Mouse (Mus musculus): ENCODE results near the gene Plppr4. TPM values are rescaled to one million over a fixed set of nuclear protein-coding genes. Genes with fewer than 3 reads are reported as not detected.

Plppr4 gene
- polyA plus RNA-seq, 1 experiment from 2014 or later = 30.3 TPM

- no peak for ATAC-seq (ENCODE audit: low FRiP score, low read depth)
- Histone ChIP-seq H3K27me3 (no peaks in the 10 kb centered on the region), H3K9me3 (no peaks in the 10 kb centered on the region), H3K9ac (no peak overlapping the region), H3K27ac (replicated peaks) (no peak overlapping the region), H3K4me2 (no peak overlapping the region), H3K4me1 (replicated peaks) (no peaks in the 10 kb centered on the region), H3K4me3 (no peak overlapping the region), H3K36me3 (peaks cover 30% of the 10 kb centered on the region)
- 91% methylated on average over 3 of the region's 3 CpGs for WGBS
These were observed 41.0 kb downstream of the Plppr4 start for GRCm38 (mm10) chr3:117319671-117320070.

DNA sequence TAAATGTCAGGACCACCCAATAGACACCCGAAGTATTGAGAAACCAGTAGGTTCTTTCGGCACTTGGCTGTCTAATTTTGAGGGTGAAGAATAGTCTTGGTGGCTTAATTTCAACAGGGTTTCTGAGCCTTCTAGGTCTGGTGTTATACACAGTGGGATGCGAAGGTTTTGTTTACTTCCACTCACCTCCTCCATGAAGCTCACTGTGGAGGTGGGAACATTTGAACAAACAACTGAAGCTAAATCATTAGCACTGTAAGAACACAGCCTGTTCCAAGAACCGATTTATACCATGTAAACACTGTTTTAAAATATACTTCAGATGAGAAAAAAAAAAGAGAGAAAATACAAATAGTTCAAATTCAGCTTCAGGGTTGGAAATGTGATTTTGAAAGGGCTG is 47.3 kb downstream of the Plppr4 start:
- Histone ChIP-seq H3K9ac (no peak overlapping the region), H3K27me3 (no peaks in the 10 kb centered on the region), H3K4me2 (no peak overlapping the region), H3K4me1 (replicated peaks) (no peaks in the 10 kb centered on the region), H3K9me3 (no peaks in the 10 kb centered on the region), H3K36me3 (no peaks in the 10 kb centered on the region), H3K4me3 (no peak overlapping the region), H3K27ac (replicated peaks) (no peak overlapping the region)
- no peak for ATAC-seq (ENCODE audit: low FRiP score, low read depth)
- WGBS = 96% methylated on average over 4 of the region's 4 CpGs

GRCm38 (mm10) chr3:117312097-117312496 is 48.6 kb downstream of the Plppr4 start:
- no peak for ATAC-seq (ENCODE audit: low FRiP score, low read depth)
- H3K4me2 ChIP-seq = no peak overlapping the region
- 91% methylated on average over 7 of the region's 7 CpGs for whole genome bisulfite sequencing
- no peaks in the 10 kb centered on the region for H3K4me1 ChIP-seq (replicated peaks)
- no peaks in the 10 kb centered on the region for H3K9me3 ChIP-seq
- no peak overlapping the region for H3K9ac ChIP-seq
- no peaks in the 10 kb centered on the region for H3K36me3 ChIP-seq
- H3K27me3 ChIP-seq = no peaks in the 10 kb centered on the region
- H3K27ac ChIP-seq (replicated peaks) = no peak overlapping the region
- no peak overlapping the region for H3K4me3 ChIP-seq

GRCm38 (mm10) chr3:117310801-117311368 is 49.8 kb downstream of the Plppr4 start:
- no peak for ATAC-seq (ENCODE audit: low FRiP score, low read depth)
- 89% methylated on average over 2 of the region's 2 CpGs for WGBS
- Histone ChIP-seq H3K9ac (no peak overlapping the region), H3K27me3 (no peaks in the 10 kb centered on the region), H3K4me3 (no peak overlapping the region), H3K27ac (replicated peaks) (no peak overlapping the region), H3K36me3 (no peaks in the 10 kb centered on the region), H3K4me1 (replicated peaks) (no peaks in the 10 kb centered on the region), H3K4me2 (no peak overlapping the region), H3K9me3 (no peaks in the 10 kb centered on the region)

GRCm38 (mm10) chr3:117309580-117309910 is 51.1 kb downstream of the Plppr4 start:
- Histone ChIP-seq H3K27me3 (no peaks in the 10 kb centered on the region), H3K4me1 (replicated peaks) (no peaks in the 10 kb centered on the region), H3K27ac (replicated peaks) (no peak overlapping the region), H3K4me3 (no peak overlapping the region), H3K9me3 (no peaks in the 10 kb centered on the region), H3K9ac (no peak overlapping the region), H3K4me2 (no peak overlapping the region), H3K36me3 (no peaks in the 10 kb centered on the region)
- ATAC-seq (ENCODE audit: low FRiP score, low read depth) = no peak
- WGBS = 96% methylated on average over 3 of the region's 3 CpGs

- H3K27ac ChIP-seq (replicated peaks) = no peak overlapping the region
- no peaks in the 10 kb centered on the region for H3K36me3 ChIP-seq
- H3K4me1 ChIP-seq (replicated peaks) = no peaks in the 10 kb centered on the region
- no peak overlapping the region for H3K9ac ChIP-seq
- WGBS = 93% methylated on average over 3 of the region's 3 CpGs
- H3K4me3 ChIP-seq = no peak overlapping the region
- H3K4me2 ChIP-seq = no peak overlapping the region
- no peaks in the 10 kb centered on the region for H3K27me3 ChIP-seq
- no peak for ATAC-seq (ENCODE audit: low FRiP score, low read depth)
- H3K9me3 ChIP-seq = no peaks in the 10 kb centered on the region
These were observed 51.6 kb downstream of the Plppr4 start for GRCm38 (mm10) chr3:117308895-117309579.

GRCm38 (mm10) chr3:117307555-117307954 is 53.1 kb downstream of the Plppr4 start:
- Histone ChIP-seq H3K9me3 (no peaks in the 10 kb centered on the region), H3K27ac (replicated peaks) (no peak overlapping the region), H3K4me2 (no peak overlapping the region), H3K4me3 (no peak overlapping the region), H3K27me3 (no peaks in the 10 kb centered on the region), H3K4me1 (replicated peaks) (no peaks in the 10 kb centered on the region), H3K9ac (no peak overlapping the region), H3K36me3 (no peaks in the 10 kb centered on the region)
- WGBS = 89% methylated on average over 4 of the region's 4 CpGs
- no peak for ATAC-seq (ENCODE audit: low FRiP score, low read depth)

DNA sequence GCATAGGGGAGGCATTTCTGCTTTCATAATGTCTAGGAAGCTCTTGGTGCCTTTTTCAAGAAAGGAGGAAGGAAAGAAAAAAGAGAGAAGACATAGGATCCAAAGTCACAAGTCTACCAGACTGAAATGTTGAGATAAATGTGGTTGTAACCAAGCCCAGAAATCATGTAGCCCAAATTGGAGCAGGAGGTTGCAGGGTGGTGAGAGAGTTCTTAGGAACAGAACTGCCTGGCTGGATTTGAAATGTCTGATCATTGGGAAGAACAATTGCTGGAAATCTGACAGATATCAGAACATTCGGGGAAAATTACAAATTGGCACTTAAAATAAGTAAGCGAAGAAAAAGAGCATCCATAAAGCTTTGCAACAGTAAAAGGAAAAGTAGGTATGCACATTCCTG is 56.6 kb downstream of the Plppr4 start:
- Histone ChIP-seq H3K36me3 (no peaks in the 10 kb centered on the region), H3K4me1 (replicated peaks) (no peaks in the 10 kb centered on the region), H3K27ac (replicated peaks) (no peak overlapping the region), H3K9me3 (no peaks in the 10 kb centered on the region), H3K9ac (no peak overlapping the region), H3K4me2 (no peak overlapping the region), H3K27me3 (no peaks in the 10 kb centered on the region), H3K4me3 (no peak overlapping the region)
- 98% methylated on average over 2 of the region's 2 CpGs for WGBS
- ATAC-seq (ENCODE audit: low FRiP score, low read depth) = no peak

DNA sequence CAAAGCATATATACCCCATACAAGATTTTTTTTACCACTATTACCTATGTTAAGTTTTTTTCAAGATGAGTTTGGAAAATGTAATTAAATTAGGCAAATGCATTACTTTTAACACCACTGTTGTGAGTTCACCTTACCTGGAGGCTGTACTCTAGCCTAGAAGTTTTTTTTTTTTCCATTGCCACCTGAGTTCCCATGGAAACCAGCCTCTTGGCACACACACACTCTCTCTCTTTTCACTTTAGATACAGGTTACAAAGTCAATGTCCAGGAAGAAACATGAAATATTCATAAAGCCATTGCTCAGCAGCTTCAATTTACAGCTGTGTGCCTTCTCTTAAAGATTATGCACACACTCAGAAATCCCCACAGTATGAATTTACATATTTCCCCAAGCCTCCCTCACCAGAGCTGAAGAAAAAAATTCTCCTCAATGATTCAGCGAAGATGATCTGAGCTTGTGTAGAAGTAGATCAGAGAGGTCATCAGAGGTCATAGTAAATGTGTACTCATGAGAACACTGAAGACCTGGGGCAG is 59.9 kb downstream of the Plppr4 start:
- Histone ChIP-seq H3K4me3 (no peak overlapping the region), H3K4me1 (replicated peaks) (no peaks in the 10 kb centered on the region), H3K36me3 (no peaks in the 10 kb centered on the region), H3K4me2 (no peak overlapping the region), H3K27ac (replicated peaks) (no peak overlapping the region), H3K27me3 (no peaks in the 10 kb centered on the region), H3K9ac (no peak overlapping the region), H3K9me3 (no peaks in the 10 kb centered on the region)
- 0 out of 2 replicates have a peak, but pooled peaks have one; percentile 59 for ATAC-seq (ENCODE audit: low FRiP score, low read depth)
- WGBS = 77% methylated on average over 1 of the region's 1 CpGs

DNA sequence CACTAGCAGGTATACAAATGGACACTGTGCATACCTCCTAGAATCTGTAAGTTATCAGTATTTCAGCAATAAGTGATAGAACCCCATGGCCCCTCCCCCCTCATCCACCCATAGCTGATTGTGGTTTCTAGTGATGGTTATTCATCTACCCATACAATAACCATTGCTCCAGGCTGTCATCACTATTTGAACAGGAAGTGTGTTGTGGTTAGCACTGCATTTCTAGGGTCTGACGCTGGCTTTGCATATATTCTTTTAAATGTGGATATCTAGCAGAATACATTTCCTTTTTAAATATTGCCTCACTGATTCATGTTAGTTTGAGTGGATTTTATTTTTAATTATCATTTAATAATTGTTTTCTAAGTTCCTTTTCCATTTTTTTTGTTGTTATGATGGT is 62.9 kb downstream of the Plppr4 start:
- no peaks in the 10 kb centered on the region for H3K9me3 ChIP-seq
- H3K9ac ChIP-seq = no peak overlapping the region
- no peaks in the 10 kb centered on the region for H3K36me3 ChIP-seq
- WGBS = 96% methylated on average over 1 of the region's 1 CpGs
- H3K4me2 ChIP-seq = no peak overlapping the region
- no peaks in the 10 kb centered on the region for H3K27me3 ChIP-seq
- no peak overlapping the region for H3K27ac ChIP-seq (replicated peaks)
- no peaks in the 10 kb centered on the region for H3K4me1 ChIP-seq (replicated peaks)
- no peak for ATAC-seq (ENCODE audit: low FRiP score, low read depth)
- H3K4me3 ChIP-seq = no peak overlapping the region

DNA sequence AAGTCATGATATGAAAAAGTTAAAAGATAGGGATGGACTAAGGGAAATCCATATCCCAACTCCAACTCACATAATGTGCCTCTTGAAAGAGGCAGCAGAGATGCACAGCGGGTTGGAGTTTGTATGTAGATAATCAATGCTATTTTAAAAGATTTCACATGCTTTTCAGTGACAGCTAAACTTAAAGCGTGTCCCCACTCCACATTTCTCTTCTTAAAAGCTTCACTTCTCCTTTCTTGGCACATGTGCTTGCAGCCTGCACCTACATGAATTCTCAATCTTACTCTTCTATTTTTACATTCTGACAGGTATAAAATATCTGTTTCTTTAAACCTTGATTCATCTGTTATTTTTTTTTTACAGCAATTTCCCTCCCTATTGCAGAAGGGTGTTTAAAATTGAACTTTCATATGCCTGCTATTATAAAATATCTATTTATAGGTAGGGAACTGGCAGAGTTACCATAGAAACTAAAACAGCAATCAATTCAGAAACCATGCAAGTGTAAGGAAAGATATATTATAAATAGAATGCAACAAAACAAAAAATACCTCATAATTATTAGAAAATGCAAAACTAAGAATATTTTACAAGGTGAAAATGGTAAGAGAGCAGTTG is 66.3 kb downstream of the Plppr4 start:
- Histone ChIP-seq H3K9me3 (no peaks in the 10 kb centered on the region), H3K4me3 (no peak overlapping the region), H3K27me3 (no peaks in the 10 kb centered on the region), H3K9ac (no peak overlapping the region), H3K4me1 (replicated peaks) (no peaks in the 10 kb centered on the region), H3K36me3 (no peaks in the 10 kb centered on the region), H3K27ac (replicated peaks) (no peak overlapping the region), H3K4me2 (no peak overlapping the region)
- ATAC-seq (ENCODE audit: low FRiP score, low read depth) = no peak
- WGBS = 73% methylated on average over 2 of the region's 2 CpGs

All from hindbrain, embryonic 15.5 days (tissue).